Mouse (Mus musculus) Patski (cell line): ENCODE measurements around the gene Krt222. TPM values are rescaled to one million over a fixed set of nuclear protein-coding genes. Genes with fewer than 3 reads are reported as not detected.
A peak's percentile ranks its signal among the peaks of the same experiment; 100 is the strongest.
"Not testable (repeated sequence)": the region's sequence is repeated elsewhere in the genome, so short reads cannot be mapped to it uniquely, and the experiment has no call there.

Source experiments
- ATAC-seq: fragments of 100-300 bp; one replicate; pipeline ENCODE4 v1.8.0; 2021
- CTCF ChIA-PET: fragments of 350-600 bp; sonication (Branson Sonifier 250); formaldehyde crosslinking; loops from one replicate; lab custom pipeline; 2022; ENCODE audit warnings: inconsistent platforms; lab: Charles Lee
- POLR2A ChIA-PET: fragments of 350-600 bp; sonication (Branson Sonifier 250); formaldehyde crosslinking; loops from one replicate; lab custom pipeline; 2022; ENCODE audit warnings: antibody characterized with exemption, inconsistent platforms; lab: Charles Lee
- DNase-seq: peaks from one replicate; pipeline ENCODE4 v3.0.0-alpha.2; 2011; ENCODE audit warnings: low read depth, low spot score
- H3K27me3 ChIP-seq: fragments of 371-371 bp; one replicate; pipeline ENCODE4 v1.5.1; 2021
- CTCF ChIP-seq: fragments of 100-300 bp; IDR thresholded peaks from one replicate; pipeline ENCODE4 v1.5.1; 2021
- in situ Hi-C: fragments of 300-500 bp; cut with MboI; formaldehyde crosslinking; loops from 3 replicates; pipeline ENCODE4 v1.11.1; 2018; ENCODE audit warnings: low pct_unique_long_range_greater_than_20kb, mixed read lengths
- polyA plus RNA-seq: library from polyadenylated mRNA; unstranded; gene quantifications from one replicate; pipeline ENCODE4 v1.2.3, GENCODE M21; 2021

Gene Krt222
- polyA plus RNA-seq, 1 experiment from 2014 or later = 0.14 TPM

- peaks cover 27% of the 10 kb centered on the region for H3K27me3 ChIP-seq
- DNase-seq = no peak
- no peak for ATAC-seq
- no peak for TF ChIP-seq CTCF
- POLR2A ChIA-PET = no interaction called here
- in situ Hi-C loops = no loop called here
- CTCF ChIA-PET = no interaction called here
Measured at GRCm38 (mm10) chr11:99265796-99266195, 21.9 kb upstream of the Krt222 start.

- ChIA-PET CTCF (no interaction called here), POLR2A (no interaction called here)
- ATAC-seq (no peak), DNase-seq (no peak)
- peaks cover 27% of the 10 kb centered on the region for H3K27me3 ChIP-seq
- in situ Hi-C loops = no loop called here
- no peak for TF ChIP-seq CTCF
Measured at GRCm38 (mm10) chr11:99265220-99265619, 21.3 kb upstream of the Krt222 start.

DNA sequence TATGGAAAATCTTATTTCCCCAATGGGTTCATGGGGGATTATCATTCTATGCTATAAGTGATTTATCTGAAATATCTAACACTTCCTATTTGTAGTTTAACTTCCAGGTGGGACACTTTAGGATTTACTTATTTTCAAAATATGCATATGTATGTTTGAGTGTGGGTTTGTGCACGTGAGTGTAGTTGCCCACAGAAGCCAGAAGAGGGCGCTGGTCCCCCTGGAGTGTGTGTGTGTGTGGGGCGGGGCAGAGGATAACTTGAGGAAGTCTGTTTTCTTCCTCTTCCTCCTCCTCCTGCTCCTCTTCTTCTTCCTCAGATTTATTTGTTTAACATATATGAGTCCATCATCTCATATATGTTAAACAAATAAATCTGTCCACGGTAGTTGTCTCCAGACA, 12.3 kb upstream of the Krt222 start:
- in situ Hi-C loops = no loop called here
- CTCF ChIA-PET = no interaction called here
- TF ChIP-seq CTCF = peak; percentile 27

GRCm38 (mm10) chr11:99255316-99255715, 11.4 kb upstream of the Krt222 start:
- ChIA-PET CTCF (no interaction called here), POLR2A (no interaction called here)
- no peak for DNase-seq
- no peak for ATAC-seq
- H3K27me3 ChIP-seq = peaks cover 38% of the 10 kb centered on the region
- no peak for TF ChIP-seq CTCF
- in situ Hi-C loops = no loop called here

More for the DNA sequence above, 12.3 kb upstream of the Krt222 start:
- H3K27me3 ChIP-seq = peaks cover 33% of the 10 kb centered on the region
- no peak for DNase-seq
- ATAC-seq = no peak
- POLR2A ChIA-PET = no interaction called here

GRCm38 (mm10) chr11:99253893-99254292, 10.0 kb upstream of the Krt222 start:
- DNase-seq (no peak), ATAC-seq (no peak)
- peak; percentile 40 for TF ChIP-seq CTCF
- ChIA-PET POLR2A (interaction anchor here (0.7 kb wide), 1 partner anchor 99 kb away, joined by 4 read pairs; the partner anchor contains the start of gene Ccr7), CTCF (no interaction called here)
- in situ Hi-C loops = no loop called here
- peaks cover 40% of the 10 kb centered on the region for H3K27me3 ChIP-seq

GRCm38 (mm10) chr11:99252671-99253070, 8.8 kb upstream of the Krt222 start:
- no peak for TF ChIP-seq CTCF
- CTCF ChIA-PET = no interaction called here
- peaks cover 35% of the 10 kb centered on the region for H3K27me3 ChIP-seq
- ATAC-seq (no peak), DNase-seq (no peak)
- POLR2A ChIA-PET = no interaction called here
- in situ Hi-C loops = no loop called here

DNA sequence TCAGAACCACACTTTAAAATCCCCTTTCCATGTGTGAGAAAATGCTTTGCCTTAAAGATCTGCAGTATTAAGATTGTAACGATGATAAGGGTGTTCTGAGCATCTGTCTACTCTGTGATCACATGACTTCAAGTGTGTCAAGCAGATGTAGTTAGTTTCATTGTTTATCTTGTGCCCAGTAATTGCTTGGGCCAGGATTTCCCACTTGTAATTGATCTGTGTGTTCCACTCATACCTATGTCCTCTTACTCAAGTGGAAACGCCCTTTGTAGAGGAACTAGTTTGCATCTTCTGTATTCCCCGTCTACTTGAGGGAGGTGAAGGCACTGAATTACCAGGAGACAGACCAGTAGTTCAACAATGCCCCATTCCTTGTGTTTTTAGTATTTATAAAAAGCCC, 6.8 kb upstream of the Krt222 start:
- ChIA-PET POLR2A (no interaction called here), CTCF (no interaction called here)
- DNase-seq = no peak
- in situ Hi-C loops = no loop called here
- H3K27me3 ChIP-seq = peaks cover 32% of the 10 kb centered on the region
- no peak for ATAC-seq
- TF ChIP-seq CTCF = no peak

- TF ChIP-seq CTCF = no peak
- ATAC-seq = no peak
- H3K27me3 ChIP-seq = peaks cover 31% of the 10 kb centered on the region
- CTCF ChIA-PET = interaction anchor here (1.1 kb wide), 1 partner anchor 58 kb away, joined by 3 read pairs; no protein-coding TSS in a partner anchor
- no peak for DNase-seq
- POLR2A ChIA-PET = no interaction called here
- in situ Hi-C loops = no loop called here
Measured at GRCm38 (mm10) chr11:99250241-99250640, 6.4 kb upstream of the Krt222 start.

DNA sequence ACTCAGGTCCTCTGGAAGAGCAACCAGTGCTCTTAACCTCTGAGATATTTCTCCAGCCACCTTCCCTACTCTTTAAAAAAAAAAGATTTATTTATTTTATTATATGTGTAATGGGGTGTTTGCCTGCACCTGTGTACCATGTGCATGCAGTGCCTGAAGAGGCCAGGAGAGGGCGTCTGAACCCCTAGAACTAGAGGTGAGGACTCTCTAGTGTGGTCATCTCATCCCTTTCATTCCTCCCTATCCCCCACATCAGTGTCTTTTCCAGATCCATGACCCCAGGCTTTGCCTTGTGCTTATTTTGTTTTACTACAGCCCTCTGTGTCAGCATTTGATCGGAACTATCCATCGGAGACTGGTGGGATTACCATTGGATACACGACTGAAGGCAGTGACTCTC, 5.2 kb upstream of the Krt222 start:
- DNase-seq (no peak), ATAC-seq (no peak)
- POLR2A ChIA-PET = no interaction called here
- CTCF ChIA-PET = interaction anchor here (1.1 kb wide), 1 partner anchor 59 kb away, joined by 3 read pairs; no protein-coding TSS in a partner anchor
- in situ Hi-C loops = no loop called here
- peaks cover 27% of the 10 kb centered on the region for H3K27me3 ChIP-seq
- peak; percentile 49 for TF ChIP-seq CTCF

- ChIA-PET CTCF (no interaction called here), POLR2A (no interaction called here)
- TF ChIP-seq CTCF = no peak
- DNase-seq (no peak), ATAC-seq (no peak)
- peaks cover 26% of the 10 kb centered on the region for H3K27me3 ChIP-seq
- in situ Hi-C loops = no loop called here
Measured at GRCm38 (mm10) chr11:99247916-99248315, 4.0 kb upstream of the Krt222 start.

DNA sequence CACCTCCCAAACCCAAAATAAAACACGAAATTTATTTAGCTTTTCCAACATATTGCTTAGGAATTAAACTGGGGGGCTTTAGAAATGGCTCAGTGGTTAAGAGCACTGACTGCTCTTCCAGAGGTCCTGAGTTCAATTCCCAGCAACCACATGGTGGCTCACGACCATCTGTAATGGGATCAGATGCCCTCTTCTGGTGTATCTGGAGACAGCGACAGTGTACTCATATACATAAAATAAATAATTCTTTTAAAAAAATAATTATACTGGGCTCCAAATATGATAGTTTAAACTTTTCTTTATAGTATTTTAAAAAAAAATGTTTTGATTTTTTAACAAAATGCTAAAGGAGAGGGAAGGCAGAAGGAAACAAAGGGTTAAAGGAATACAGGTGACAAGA, 634 bp upstream of the Krt222 start:
- POLR2A ChIA-PET, in situ Hi-C loops, ATAC-seq, DNase-seq, CTCF ChIA-PET: not testable (repeated sequence)
- H3K27me3 ChIP-seq = peaks cover 18% of the 10 kb centered on the region

DNA sequence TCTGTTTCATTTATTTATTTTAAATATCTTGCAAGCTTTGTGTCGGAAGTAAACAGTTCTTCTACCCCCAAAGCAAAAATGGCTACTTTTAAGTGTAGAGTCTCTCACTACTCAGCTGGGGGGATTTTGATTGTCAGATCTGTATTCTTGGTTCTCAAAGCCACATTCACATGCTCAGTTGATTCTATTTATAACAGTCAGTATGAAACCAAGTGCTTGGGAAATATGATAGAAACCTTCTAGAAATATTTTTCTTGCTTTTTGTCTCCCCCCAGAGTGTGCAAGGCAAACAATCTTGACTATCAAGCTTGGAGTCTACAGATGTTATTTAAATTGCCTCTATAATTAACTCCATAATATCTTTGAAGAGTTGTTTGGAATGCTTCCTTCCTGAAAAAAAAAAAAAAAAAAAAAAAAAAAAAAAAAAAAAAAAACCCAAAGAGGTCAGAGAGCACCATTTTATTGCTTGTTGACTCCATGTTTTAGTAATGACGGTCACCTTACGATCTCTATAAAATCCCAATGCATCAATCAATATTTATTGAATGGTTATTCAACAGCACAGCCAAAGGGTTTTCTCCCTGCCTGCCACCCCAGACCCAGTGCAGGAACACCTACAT, 575 bp downstream of the Krt222 start:
- DNase-seq = no peak
- H3K27me3 ChIP-seq = peaks cover 18% of the 10 kb centered on the region
- POLR2A ChIA-PET = no interaction called here
- TF ChIP-seq CTCF = no peak
- no peak for ATAC-seq
- in situ Hi-C loops = no loop called here
- CTCF ChIA-PET = no interaction called here
